Mouse (Mus musculus): Measurements from ENCODE around the gene Zfp768. TPM values are rescaled to one million over a fixed set of nuclear protein-coding genes. Genes with fewer than 3 reads are reported as not detected.
"Not testable (repeated sequence)": the region's sequence is repeated elsewhere in the genome, so short reads cannot be mapped to it uniquely, and the experiment has no call there.

The Zfp768 gene
- polyA plus RNA-seq, 1 experiment from 2014 or later: 3.1 TPM

DNA sequence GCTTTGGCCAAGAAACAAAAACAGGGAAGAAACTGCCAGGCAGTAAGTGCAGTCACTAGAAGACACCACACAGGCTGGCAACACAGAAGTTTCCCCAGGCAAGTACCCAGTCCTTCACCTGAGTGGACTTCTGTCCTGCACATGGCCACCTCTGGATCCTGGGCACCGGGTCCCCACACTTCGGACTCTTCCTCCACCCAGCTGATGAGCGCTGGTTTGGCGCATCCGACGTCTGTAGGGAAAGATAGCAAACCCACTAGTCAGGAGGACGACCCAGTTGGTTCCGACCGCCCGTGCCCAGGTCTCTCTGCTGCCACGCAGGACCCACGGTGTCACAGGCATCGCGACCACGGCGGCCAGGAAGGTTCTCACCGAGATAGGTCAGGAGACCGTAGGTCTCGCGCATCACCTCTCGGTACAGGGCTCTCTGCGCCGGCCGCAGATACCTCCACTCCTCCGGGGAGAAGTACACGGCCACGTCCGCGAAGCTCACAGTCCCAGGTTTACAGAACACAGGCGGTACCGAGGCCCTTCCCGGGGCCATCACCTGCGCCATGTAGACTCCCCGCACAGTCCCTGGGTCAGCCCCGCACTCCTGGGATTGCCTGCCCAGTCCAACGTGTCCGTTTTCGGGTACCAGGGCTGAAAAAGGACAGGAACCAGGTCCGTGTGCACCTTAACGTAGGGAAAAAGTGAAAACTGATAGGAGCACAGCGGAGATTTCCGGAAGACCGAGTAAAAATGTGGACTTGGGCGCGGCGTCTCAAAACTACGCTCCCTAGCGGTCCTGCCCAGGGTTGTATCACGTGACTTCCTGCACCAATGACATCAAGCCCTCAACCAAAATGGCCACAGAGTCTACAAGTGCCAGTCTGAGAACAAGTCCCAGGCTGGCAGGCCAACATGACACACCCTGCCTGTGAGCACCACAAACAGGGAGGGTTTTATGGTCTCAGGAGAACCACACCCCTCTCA lies 30.2 kb upstream of the Zfp768 start, which contains the start of gene Zfp747:
TSS of gene Zfp747 (minus strand) at position 780 of the 975 bp plus-strand sequence.
- H3K4me2 ChIP-seq: peak within 1 kb of the TSS; percentile 84
- peak; percentile 94 for ATAC-seq (ENCODE audit: insufficient read depth)
- H3K4me3 ChIP-seq (replicated peaks): peak within 1 kb of the TSS; percentile 70
- H3K27me3 ChIP-seq; H3K9me3 ChIP-seq (replicated peaks); H3K36me3 ChIP-seq (replicated peaks): not testable (repeated sequence)
- peak within 1 kb of the TSS; percentile 72 for H3K9ac ChIP-seq
- H3K27ac ChIP-seq (replicated peaks): peak within 1 kb of the TSS; percentile 79
- WGBS (ENCODE audit: insufficient replicate concordance): under 1% methylated on average over 49 of the region's 49 CpGs
- peaks cover 34% of the 10 kb centered on the region for H3K4me1 ChIP-seq (replicated peaks)

DNA sequence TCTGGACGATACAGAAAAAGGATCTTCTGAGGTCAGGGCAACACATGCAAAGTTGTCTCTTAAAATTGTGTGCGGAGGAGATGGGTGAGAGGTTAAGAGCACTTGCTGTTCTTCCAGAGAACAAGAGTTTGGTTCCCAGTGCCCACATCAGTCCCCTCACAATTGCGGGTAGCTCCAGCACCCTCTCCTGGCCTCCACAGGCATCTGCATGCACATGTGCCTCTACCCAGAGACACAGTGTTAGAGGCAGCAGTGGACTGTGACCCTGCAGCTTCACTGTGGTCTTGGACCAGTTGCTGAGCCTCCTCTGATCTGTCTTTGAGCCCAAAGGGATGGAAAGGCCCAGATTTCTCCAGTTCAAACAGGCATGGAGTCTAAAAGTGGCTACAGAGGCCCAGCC lies 26.5 kb upstream of the Zfp768 start:
- H3K4me1 ChIP-seq (replicated peaks): peaks cover 22% of the 10 kb centered on the region
- H3K9me3 ChIP-seq (replicated peaks); H3K9ac ChIP-seq; H3K4me2 ChIP-seq; H3K27me3 ChIP-seq; H3K4me3 ChIP-seq (replicated peaks); H3K36me3 ChIP-seq (replicated peaks); ATAC-seq (ENCODE audit: insufficient read depth); H3K27ac ChIP-seq (replicated peaks): not testable (repeated sequence)
- WGBS (ENCODE audit: insufficient replicate concordance): 63% methylated on average over 3 of the region's 3 CpGs

- Histone ChIP-seq H3K4me1 (replicated peaks) (peaks cover 18% of the 10 kb centered on the region), H3K27ac (replicated peaks) (no peak overlapping the region), H3K9ac (no peak overlapping the region), H3K9me3 (replicated peaks) (no peaks in the 10 kb centered on the region), H3K36me3 (replicated peaks) (peaks cover 8% of the 10 kb centered on the region; the same call in 1 of the 2 replicates), H3K4me3 (replicated peaks) (no peak overlapping the region), H3K4me2 (no peak overlapping the region), H3K27me3 (no peaks in the 10 kb centered on the region)
- 19% methylated on average over 2 of the region's 2 CpGs for WGBS (ENCODE audit: insufficient replicate concordance)
- ATAC-seq (ENCODE audit: insufficient read depth): no peak
These were observed 25.8 kb upstream of the Zfp768 start for GRCm38 (mm10) chr7:127371213-127371612.

DNA sequence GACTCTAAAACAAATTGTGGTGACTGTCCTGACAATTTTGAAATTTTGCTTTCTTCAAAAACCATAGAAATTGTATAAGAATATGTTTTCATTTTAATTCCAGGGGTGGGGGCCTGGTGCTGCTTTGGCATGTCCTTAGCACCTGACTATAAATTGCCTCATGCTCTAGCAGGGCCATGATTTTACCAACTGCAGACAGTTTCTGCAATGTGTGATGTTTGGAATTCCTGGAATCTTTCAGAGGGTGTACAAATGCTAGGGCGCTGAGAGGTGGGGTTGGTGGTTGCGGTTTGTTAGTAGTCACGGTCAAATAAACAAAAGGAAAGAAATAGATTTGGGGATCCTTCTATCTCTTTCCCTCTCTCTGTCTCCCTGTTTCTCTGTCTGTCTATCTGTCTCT lies 20.9 kb upstream of the Zfp768 start:
- H3K9ac ChIP-seq: no peak overlapping the region
- WGBS (ENCODE audit: insufficient replicate concordance): 82% methylated on average over 3 of the region's 3 CpGs
- H3K4me2 ChIP-seq: no peak overlapping the region
- H3K27me3 ChIP-seq: peaks cover 21% of the 10 kb centered on the region
- H3K36me3 ChIP-seq (replicated peaks): no peaks in the 10 kb centered on the region
- no peak for ATAC-seq (ENCODE audit: insufficient read depth)
- peaks cover 11% of the 10 kb centered on the region for H3K4me1 ChIP-seq (replicated peaks)
- no peak overlapping the region for H3K27ac ChIP-seq (replicated peaks)
- H3K9me3 ChIP-seq (replicated peaks): no peaks in the 10 kb centered on the region
- no peak overlapping the region for H3K4me3 ChIP-seq (replicated peaks)

GRCm38 (mm10) chr7:127364166-127364565 lies 18.8 kb upstream of the Zfp768 start:
- WGBS (ENCODE audit: insufficient replicate concordance): 64% methylated on average over 4 of the region's 4 CpGs

DNA sequence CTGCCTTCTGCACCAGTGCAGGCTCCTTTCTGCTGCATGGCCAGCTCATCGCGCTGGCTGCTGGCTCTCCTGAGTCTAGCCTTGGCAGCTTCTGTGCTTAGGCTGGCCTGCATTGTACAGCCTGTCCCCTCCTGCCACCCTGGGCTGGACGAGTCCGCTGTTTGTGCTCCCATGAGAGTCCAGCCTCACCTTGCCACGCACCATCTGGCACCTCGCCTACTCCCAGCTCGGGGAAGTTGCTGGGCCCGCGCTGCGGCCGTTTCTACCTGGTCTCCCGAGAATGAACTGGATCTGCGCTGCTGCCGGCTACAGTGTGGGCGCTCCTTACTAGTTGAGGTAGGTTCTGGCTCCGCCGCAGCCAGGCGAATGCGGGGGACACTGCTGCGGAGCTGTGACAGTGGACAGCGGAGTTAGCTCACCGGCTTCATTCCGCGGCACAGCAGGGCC lies 18.1 kb upstream of the Zfp768 start:
- Histone ChIP-seq H3K27me3 (peaks cover 30% of the 10 kb centered on the region), H3K4me1 (replicated peaks) (peaks cover 9% of the 10 kb centered on the region), H3K4me3 (replicated peaks) (peak overlapping the region; percentile 27), H3K4me2 (peak overlapping the region; percentile 57), H3K36me3 (replicated peaks) (no peaks in the 10 kb centered on the region), H3K9me3 (replicated peaks) (no peaks in the 10 kb centered on the region), H3K9ac (peak overlapping the region; percentile 40; the same call in 1 of the 2 replicates), H3K27ac (replicated peaks) (no peak overlapping the region)
- WGBS (ENCODE audit: insufficient replicate concordance): 15% methylated on average over 24 of the region's 24 CpGs
- ATAC-seq (ENCODE audit: insufficient read depth): no peak

More at GRCm38 (mm10) chr7:127364166-127364565, 18.8 kb upstream of the Zfp768 start:
- no peaks in the 10 kb centered on the region for H3K36me3 ChIP-seq (replicated peaks)
- no peaks in the 10 kb centered on the region for H3K9me3 ChIP-seq (replicated peaks)
- H3K27me3 ChIP-seq: peaks cover 26% of the 10 kb centered on the region
- H3K4me2 ChIP-seq: no peak overlapping the region
- H3K9ac ChIP-seq: no peak overlapping the region
- ATAC-seq (ENCODE audit: insufficient read depth): no peak
- no peak overlapping the region for H3K4me3 ChIP-seq (replicated peaks)
- peaks cover 9% of the 10 kb centered on the region for H3K4me1 ChIP-seq (replicated peaks)
- H3K27ac ChIP-seq (replicated peaks): no peak overlapping the region

- H3K9me3 ChIP-seq (replicated peaks); ATAC-seq (ENCODE audit: insufficient read depth); H3K36me3 ChIP-seq (replicated peaks); H3K9ac ChIP-seq; H3K27ac ChIP-seq (replicated peaks); H3K4me1 ChIP-seq (replicated peaks): not testable (repeated sequence)
- peak overlapping the region; percentile 33 for H3K4me2 ChIP-seq
- peak overlapping the region; percentile 27 for H3K4me3 ChIP-seq (replicated peaks)
- WGBS (ENCODE audit: insufficient replicate concordance): 20% methylated on average over 13 of the region's 13 CpGs
- H3K27me3 ChIP-seq: peaks cover 35% of the 10 kb centered on the region
These were observed 17.0 kb upstream of the Zfp768 start for GRCm38 (mm10) chr7:127362418-127362817.

- 43% methylated on average over 13 of the region's 13 CpGs for WGBS (ENCODE audit: insufficient replicate concordance)
- H3K27ac ChIP-seq (replicated peaks): no peak overlapping the region
- peaks cover 35% of the 10 kb centered on the region for H3K27me3 ChIP-seq
- H3K9ac ChIP-seq: no peak overlapping the region
- ATAC-seq (ENCODE audit: insufficient read depth): peak; percentile 64; the same call in 1 of the 2 replicates
- H3K9me3 ChIP-seq (replicated peaks): no peaks in the 10 kb centered on the region
- no peak overlapping the region for H3K4me2 ChIP-seq
- peaks cover 9% of the 10 kb centered on the region for H3K4me1 ChIP-seq (replicated peaks)
- no peaks in the 10 kb centered on the region for H3K36me3 ChIP-seq (replicated peaks)
- H3K4me3 ChIP-seq (replicated peaks): no peak overlapping the region
These were observed 16.1 kb upstream of the Zfp768 start for GRCm38 (mm10) chr7:127361449-127361848.

DNA sequence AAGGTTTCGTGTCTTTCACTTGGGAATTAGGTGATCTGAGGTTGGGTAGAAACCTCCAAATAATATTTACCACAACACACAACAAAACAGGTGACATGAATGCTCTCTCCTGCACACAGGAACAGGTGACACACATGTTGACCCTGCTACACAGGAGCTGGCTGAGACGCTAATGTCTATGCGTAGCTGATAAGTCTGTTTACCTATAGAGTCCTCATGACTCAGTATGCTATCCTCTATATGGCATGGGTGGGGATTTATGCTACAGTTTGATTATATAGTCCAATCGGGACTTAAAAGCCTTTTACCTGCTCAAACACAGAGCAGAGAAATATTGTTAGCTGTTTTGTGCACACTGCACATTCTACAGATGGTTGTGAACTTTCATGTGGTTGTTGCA lies 14.9 kb upstream of the Zfp768 start:
- 47% methylated on average over 4 of the region's 4 CpGs for WGBS (ENCODE audit: insufficient replicate concordance)
- Histone ChIP-seq H3K9ac (no peak overlapping the region), H3K36me3 (replicated peaks) (no peaks in the 10 kb centered on the region), H3K4me2 (no peak overlapping the region), H3K27ac (replicated peaks) (no peak overlapping the region), H3K4me3 (replicated peaks) (no peak overlapping the region), H3K4me1 (replicated peaks) (peaks cover 9% of the 10 kb centered on the region), H3K27me3 (peaks cover 31% of the 10 kb centered on the region), H3K9me3 (replicated peaks) (no peaks in the 10 kb centered on the region)
- no peak for ATAC-seq (ENCODE audit: insufficient read depth)

- Histone ChIP-seq H3K9ac (no peak overlapping the region), H3K4me1 (replicated peaks) (peaks cover 6% of the 10 kb centered on the region), H3K4me2 (no peak overlapping the region), H3K27me3 (peaks cover 20% of the 10 kb centered on the region), H3K36me3 (replicated peaks) (no peaks in the 10 kb centered on the region), H3K27ac (replicated peaks) (no peak overlapping the region), H3K4me3 (replicated peaks) (no peak overlapping the region), H3K9me3 (replicated peaks) (no peaks in the 10 kb centered on the region)
- WGBS (ENCODE audit: insufficient replicate concordance): 54% methylated on average over 4 of the region's 4 CpGs
- ATAC-seq (ENCODE audit: insufficient read depth): no peak
These were observed 13.1 kb upstream of the Zfp768 start for GRCm38 (mm10) chr7:127358472-127358871.

DNA sequence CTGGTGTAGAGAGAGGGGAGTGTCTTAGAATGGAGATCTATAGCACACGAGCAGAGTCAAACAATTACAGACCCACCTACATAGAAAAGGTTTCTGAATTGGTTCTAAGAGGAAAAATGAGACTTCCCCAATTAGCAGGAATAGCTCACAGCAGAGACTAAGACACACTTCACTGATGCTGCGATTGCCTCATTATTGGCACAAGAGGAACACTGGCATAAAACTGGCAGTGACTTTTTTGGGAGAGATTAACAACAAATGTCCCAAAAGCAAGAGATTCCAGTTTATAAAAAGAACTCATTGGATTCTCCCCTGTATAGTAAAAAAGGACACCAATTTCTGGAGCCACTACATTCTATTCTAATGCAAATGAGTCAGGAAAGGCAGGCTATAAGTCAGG lies 12.5 kb upstream of the Zfp768 start:
- 49% methylated on average over 2 of the region's 2 CpGs for WGBS (ENCODE audit: insufficient replicate concordance)
- Histone ChIP-seq H3K27me3 (peaks cover 16% of the 10 kb centered on the region), H3K9me3 (replicated peaks) (no peaks in the 10 kb centered on the region), H3K36me3 (replicated peaks) (no peaks in the 10 kb centered on the region), H3K4me2 (no peak overlapping the region), H3K4me3 (replicated peaks) (no peak overlapping the region), H3K27ac (replicated peaks) (no peak overlapping the region), H3K4me1 (replicated peaks) (peaks cover 3% of the 10 kb centered on the region; the same call in 1 of the 2 replicates), H3K9ac (no peak overlapping the region)
- ATAC-seq (ENCODE audit: insufficient read depth): no peak

Data from liver, embryonic 15.5 days (tissue).